Mouse (Mus musculus) frontal cortex, adult 2 months (tissue): Measurements from ENCODE around the gene Zfp385a. TPM values are rescaled to one million over a fixed set of nuclear protein-coding genes. Genes with fewer than 3 reads are reported as not detected.

Source experiments
- polyA plus RNA-seq: library from polyadenylated mRNA; depleted of rRNA; stranded (reverse); fragments of >200 nt; gene quantifications from 2 replicates; pipeline ENCODE4 v1.2.3, GENCODE M21; 2012; rRNA removed

Gene Zfp385a
- polyA plus RNA-seq, 1 experiment = 46.5 TPM

Other genes with a start within 250 kb of the Zfp385a start
- gene Smug1, start 173.0 kb downstream of the Zfp385a start, polyA plus RNA-seq = 16.1 and 16.3 TPM in 2 replicates
- 70.1 and 79.9 TPM in 2 replicates for gene Cbx5, start 100.3 kb downstream of the Zfp385a start, polyA plus RNA-seq
- 360 and 407 TPM in 2 replicates for gene Hnrnpa1, start 99.7 kb downstream of the Zfp385a start, polyA plus RNA-seq
- 0.48 TPM in 1 of 2 replicates, not detected in the other for gene Nfe2, start 81.7 kb downstream of the Zfp385a start, polyA plus RNA-seq
- gene Copz1, start 67.4 kb downstream of the Zfp385a start, polyA plus RNA-seq = 141 and 146 TPM in 2 replicates
- 1.3 and 1.5 TPM in 2 replicates for gene Gpr84, start 29.5 kb downstream of the Zfp385a start, polyA plus RNA-seq
- gene Itga5, start 26.7 kb upstream of the Zfp385a start, polyA plus RNA-seq = 2.2 and 2.9 TPM in 2 replicates
- 0.34 TPM in 1 of 2 replicates, not detected in the other for gene Gtsf1, start 90.4 kb upstream of the Zfp385a start, polyA plus RNA-seq
- gene Gtsf2, start 108.4 kb upstream of the Zfp385a start, polyA plus RNA-seq = not detected in 2 replicates
- 6.4 and 7.6 TPM in 2 replicates for gene Nckap1l, start 113.7 kb upstream of the Zfp385a start, polyA plus RNA-seq
- gene Pde1b, start 162.9 kb upstream of the Zfp385a start, polyA plus RNA-seq = 150 and 159 TPM in 2 replicates
- gene Ppp1r1a, start 197.9 kb upstream of the Zfp385a start, polyA plus RNA-seq = 156 and 188 TPM in 2 replicates
- 0.34 TPM in 1 of 2 replicates, not detected in the other for gene Glycam1, start 225.0 kb upstream of the Zfp385a start, polyA plus RNA-seq